Mouse (Mus musculus) olfactory bulb, adult 2 months (tissue): ENCODE data around the gene Rps28. TPM values are rescaled to one million over a fixed set of nuclear protein-coding genes. Genes with fewer than 3 reads are reported as not detected.
"Not testable (repeated sequence)": the region's sequence is repeated elsewhere in the genome, so short reads cannot be mapped to it uniquely, and the experiment has no call there.

ENCODE experiments used
- H3K27ac ChIP-seq: fragments of 200-500 bp; 2 replicates; pipeline ENCODE4 v1.5.1; 2012; ENCODE audit warnings: low read depth, low read length; ENCODE audit not compliant: insufficient read depth
- H3K4me1 ChIP-seq: fragments of 200-500 bp; 2 replicates; pipeline ENCODE4 v1.6.1; 2012; ENCODE audit warnings: low read length; ENCODE audit not compliant: control insufficient read depth, insufficient read depth
- H3K4me3 ChIP-seq: fragments of 200-500 bp; 2 replicates; pipeline ENCODE4 v1.5.1; 2012; ENCODE audit warnings: mild to moderate bottlenecking, low read depth, low read length, moderate library complexity; ENCODE audit not compliant: insufficient read depth
- CTCF ChIP-seq: fragments of 200-500 bp; IDR thresholded peaks from 2 replicates; pipeline ENCODE4 v1.5.1; 2012; ENCODE audit warnings: low read depth, mild to moderate bottlenecking, low read length, moderate library complexity; ENCODE audit not compliant: insufficient read depth
- POLR2A ChIP-seq: fragments of 200-500 bp; IDR thresholded peaks from 2 replicates; pipeline ENCODE4 v1.6.1; 2012; ENCODE audit warnings: mild to moderate bottlenecking, low read depth, low read length, moderate library complexity; ENCODE audit not compliant: insufficient read depth
- WGBS: fragments of 180-500 bp; shearing (Covaris S2); methylation state at CpG from one replicate; pipeline ENCODE4 v1.1.7; 2018; 5-methylcytosine and 5-hydroxymethylcytosine counted together
- polyA plus RNA-seq: library from polyadenylated mRNA; stranded (reverse); fragments of >200 nt; gene quantifications from 2 replicates; pipeline ENCODE4 v1.2.4, GENCODE M21; 2012; ENCODE audit warnings: low replicate concordance; ENCODE audit not compliant: missing spikeins, insufficient read depth, insufficient read length

The Rps28 gene
- polyA plus RNA-seq, 1 experiment: not detected

- Histone ChIP-seq H3K4me1 (peaks cover 3% of the 10 kb centered on the region; the same call in 1 of the 2 replicates), H3K27ac (no peak overlapping the region), H3K4me3 (no peak overlapping the region)
- 19% methylated on average over 2 of the region's 2 CpGs for WGBS
- no peak for TF ChIP-seq POLR2A
- no peak for TF ChIP-seq CTCF
Observed at GRCm38 (mm10) chr17:33828892-33829291, 4.5 kb upstream of the Rps28 start.

GRCm38 (mm10) chr17:33826850-33827249, 2.5 kb upstream of the Rps28 start:
- H3K27ac ChIP-seq: no peak overlapping the region
- WGBS: 0% methylated on average over 3 of the region's 3 CpGs
- H3K4me1 ChIP-seq: peaks cover 8% of the 10 kb centered on the region; the same call in 1 of the 2 replicates
- TF ChIP-seq POLR2A (no peak), CTCF (no peak)
- no peak overlapping the region for H3K4me3 ChIP-seq

- Histone ChIP-seq H3K4me1 (peaks cover 9% of the 10 kb centered on the region; the same call in 1 of the 2 replicates), H3K27ac (no peak overlapping the region), H3K4me3 (no peak overlapping the region)
- TF ChIP-seq CTCF (no peak), POLR2A (no peak)
- WGBS: 83% methylated on average over 8 of the region's 8 CpGs
Observed at GRCm38 (mm10) chr17:33825462-33825861, 1.1 kb upstream of the Rps28 start.

GRCm38 (mm10) chr17:33824997-33825330, 602 bp upstream of the Rps28 start:
- not testable (repeated sequence) for H3K27ac ChIP-seq, H3K4me1 ChIP-seq
- WGBS: 10% methylated on average over 6 of the region's 6 CpGs
- peak overlapping the region; percentile 72 for H3K4me3 ChIP-seq

- Histone ChIP-seq H3K4me3 (0 out of 2 replicates have a peak overlapping the region, but pooled peaks have one; percentile 72), H3K4me1 (peaks cover 12% of the 10 kb centered on the region)
- WGBS: 69% methylated on average over 8 of the region's 8 CpGs
- not testable (repeated sequence) for H3K27ac ChIP-seq
Observed at GRCm38 (mm10) chr17:33823171-33823570, 1.2 kb downstream of the Rps28 start.

GRCm38 (mm10) chr17:33822436-33822959, 1.9 kb downstream of the Rps28 start:
- no peak for TF ChIP-seq POLR2A
- no peak for TF ChIP-seq CTCF
- no peak overlapping the region for H3K27ac ChIP-seq
- peaks cover 19% of the 10 kb centered on the region for H3K4me1 ChIP-seq
- H3K4me3 ChIP-seq: no peak overlapping the region
- 68% methylated on average over 1 of the region's 1 CpGs for WGBS

GRCm38 (mm10) chr17:33817969-33818643, 6.3 kb downstream of the Rps28 start:
- 15% methylated on average over 33 of the region's 33 CpGs for WGBS
- TF ChIP-seq CTCF (no peak), POLR2A (no peak)
- peak overlapping the region; percentile 23 for H3K27ac ChIP-seq
- H3K4me1 ChIP-seq: peaks cover 21% of the 10 kb centered on the region
- H3K4me3 ChIP-seq: peak overlapping the region; percentile 67

GRCm38 (mm10) chr17:33817184-33817968, 7.0 kb downstream of the Rps28 start:
- WGBS: under 1% methylated on average over 89 of the region's 89 CpGs
- Histone ChIP-seq H3K4me3 (peak overlapping the region; percentile 67), H3K27ac (peak overlapping the region; percentile 86), H3K4me1 (peaks cover 23% of the 10 kb centered on the region)
- no peak for TF ChIP-seq CTCF
- peak; percentile 58 for TF ChIP-seq POLR2A

- TF ChIP-seq CTCF: no peak
- TF ChIP-seq POLR2A: no peak
- peaks cover 19% of the 10 kb centered on the region for H3K4me1 ChIP-seq
- peak overlapping the region; percentile 86; the same call in 1 of the 2 replicates for H3K27ac ChIP-seq
- peak overlapping the region; percentile 67 for H3K4me3 ChIP-seq
- 46% methylated on average over 5 of the region's 5 CpGs for WGBS
Observed at GRCm38 (mm10) chr17:33816612-33817011, 7.8 kb downstream of the Rps28 start.
